Mouse (Mus musculus) right cerebral cortex, adult 2 months (tissue): ENCODE measurements around the gene Myoz1.
"Not testable (repeated sequence)": the region's sequence is repeated elsewhere in the genome, so short reads cannot be mapped to it uniquely, and the experiment has no call there.

ENCODE experiments used
- DNase-seq, 2 experiments: peaks; one replicate each; pipeline ENCODE4 v3.0.0; 2021 to 2022; ENCODE audit warnings: low spot score in 2 of 2

The Myoz1 gene

GRCm38 (mm10) chr14:20638702-20639101, 17.6 kb downstream of the Myoz1 start:
- DNase-seq, result no peak

- no peak for DNase-seq
Measured at GRCm38 (mm10) chr14:20637818-20638574, 18.3 kb downstream of the Myoz1 start.

GRCm38 (mm10) chr14:20636968-20637367, 19.4 kb downstream of the Myoz1 start:
- DNase-seq, result not testable (repeated sequence)

- no peak for DNase-seq
Measured at GRCm38 (mm10) chr14:20635546-20635945, 20.8 kb downstream of the Myoz1 start.

GRCm38 (mm10) chr14:20631253-20631652, 25.1 kb downstream of the Myoz1 start:
- no peak for DNase-seq

- no peak for DNase-seq
Measured at GRCm38 (mm10) chr14:20626971-20627370, 29.4 kb downstream of the Myoz1 start.

GRCm38 (mm10) chr14:20626447-20626846, 29.9 kb downstream of the Myoz1 start:
- DNase-seq, result no peak

- DNase-seq, result no peak
Measured at GRCm38 (mm10) chr14:20622907-20623306, 33.4 kb downstream of the Myoz1 start.

GRCm38 (mm10) chr14:20622412-20622811, 33.9 kb downstream of the Myoz1 start:
- DNase-seq, result no peak

GRCm38 (mm10) chr14:20621903-20622302, 34.4 kb downstream of the Myoz1 start:
- DNase-seq, result no peak

- no peak for DNase-seq
Measured at GRCm38 (mm10) chr14:20619131-20619530, 37.2 kb downstream of the Myoz1 start.

GRCm38 (mm10) chr14:20618211-20618610, 38.1 kb downstream of the Myoz1 start:
- DNase-seq, result no peak

GRCm38 (mm10) chr14:20616421-20616820, 39.9 kb downstream of the Myoz1 start:
- peak in 1 of 2 experiments; percentile 19 for DNase-seq

GRCm38 (mm10) chr14:20615075-20615474, 41.3 kb downstream of the Myoz1 start:
- DNase-seq, result no peak

- no peak for DNase-seq
Measured at GRCm38 (mm10) chr14:20612820-20613219, 43.5 kb downstream of the Myoz1 start.

- no peak for DNase-seq
Measured at GRCm38 (mm10) chr14:20610146-20610545, 46.2 kb downstream of the Myoz1 start.

- DNase-seq, result no peak
Measured at GRCm38 (mm10) chr14:20609519-20609918, 46.8 kb downstream of the Myoz1 start.

- DNase-seq, result no peak
Measured at GRCm38 (mm10) chr14:20607396-20608126, 48.8 kb downstream of the Myoz1 start.

- DNase-seq, result no peak
Measured at GRCm38 (mm10) chr14:20601287-20601686, 55.1 kb downstream of the Myoz1 start.

GRCm38 (mm10) chr14:20600203-20600602, 56.1 kb downstream of the Myoz1 start:
- no peak for DNase-seq

- no peak for DNase-seq
Measured at GRCm38 (mm10) chr14:20599542-20599941, 56.8 kb downstream of the Myoz1 start.
